Mouse (Mus musculus) layer of hippocampus, adult 18-20 months (tissue): ENCODE measurements around the gene Mapk8ip2. TPM values are rescaled to one million over a fixed set of nuclear protein-coding genes. Genes with fewer than 3 reads are reported as not detected.

ENCODE experiments used
- DNase-seq, 2 experiments: peaks; one replicate each; pipeline ENCODE4 v3.0.0; 2022; ENCODE audit warnings: low spot score in 2 of 2
- total RNA-seq, 2 experiments: library from RNA; stranded (reverse); gene quantifications; 2 replicates each; pipeline ENCODE4 v1.2.3; 2021

The Mapk8ip2 gene
- total RNA-seq, 2 experiments from 2014 or later: 266 to 269 TPM

DNA sequence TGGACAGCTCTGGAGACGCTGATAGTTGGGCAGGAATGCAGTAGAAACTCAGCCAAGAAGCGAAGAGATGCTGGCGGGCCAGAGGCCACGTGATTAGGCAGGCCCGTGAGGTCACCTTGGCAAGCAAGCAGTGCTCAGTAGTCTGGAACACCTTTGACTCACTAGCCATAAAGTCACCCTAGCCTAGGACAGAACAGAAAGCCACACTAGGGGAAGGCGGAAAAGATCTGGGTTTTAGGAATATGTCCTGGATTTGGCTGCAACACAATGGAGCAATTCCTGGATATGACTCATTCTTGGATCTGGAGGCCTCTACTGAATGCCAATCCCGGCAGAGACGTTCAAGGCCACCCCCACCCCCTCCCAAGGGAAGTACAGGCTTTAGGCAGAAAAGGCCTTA lies 26.9 kb downstream of the Mapk8ip2 start:
- no peak for DNase-seq

DNA sequence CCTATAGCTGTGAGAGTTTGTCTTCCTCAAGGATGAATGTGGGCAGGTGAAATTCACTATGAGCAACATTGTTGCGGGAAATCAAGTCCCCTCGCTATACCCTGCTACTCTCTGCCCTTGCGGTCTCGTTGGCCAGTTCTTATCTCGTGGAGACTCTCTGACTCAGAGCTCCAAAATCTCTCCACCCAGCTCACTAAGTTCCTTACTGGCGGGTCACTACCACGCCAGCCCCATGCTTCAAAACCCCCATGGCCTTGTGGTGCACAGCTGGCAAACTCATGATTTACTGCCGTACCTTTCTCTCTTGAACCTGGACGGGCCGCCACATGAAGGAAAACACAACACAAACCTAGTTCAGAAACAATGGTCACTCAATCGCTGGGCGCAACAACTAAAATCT lies 34.5 kb downstream of the Mapk8ip2 start:
- no peak for DNase-seq

DNA sequence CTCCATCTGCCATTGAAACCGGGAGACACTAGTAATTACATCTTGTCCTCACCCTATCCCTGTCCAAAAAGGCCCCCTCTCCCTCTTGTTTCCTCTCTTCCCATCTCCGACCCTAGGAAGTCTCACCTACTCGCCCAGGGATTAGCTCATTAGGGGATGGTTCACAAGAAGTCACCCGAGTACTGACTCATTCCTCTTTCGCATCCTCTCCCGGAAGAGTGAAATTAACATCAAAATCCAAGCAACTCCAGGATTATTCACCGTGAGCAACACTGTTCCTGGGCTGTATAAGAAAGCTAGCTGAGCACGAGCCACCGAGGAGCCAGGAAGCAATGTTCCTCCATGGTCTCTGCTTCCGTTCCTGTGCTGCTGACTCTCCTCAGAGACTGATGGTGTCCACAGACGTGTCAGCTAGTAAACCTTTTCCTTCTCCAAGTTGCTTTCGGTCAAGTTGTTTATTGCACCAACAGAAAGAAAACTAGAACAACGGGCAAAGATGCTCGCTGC lies 35.0 kb downstream of the Mapk8ip2 start:
- no peak for DNase-seq

DNA sequence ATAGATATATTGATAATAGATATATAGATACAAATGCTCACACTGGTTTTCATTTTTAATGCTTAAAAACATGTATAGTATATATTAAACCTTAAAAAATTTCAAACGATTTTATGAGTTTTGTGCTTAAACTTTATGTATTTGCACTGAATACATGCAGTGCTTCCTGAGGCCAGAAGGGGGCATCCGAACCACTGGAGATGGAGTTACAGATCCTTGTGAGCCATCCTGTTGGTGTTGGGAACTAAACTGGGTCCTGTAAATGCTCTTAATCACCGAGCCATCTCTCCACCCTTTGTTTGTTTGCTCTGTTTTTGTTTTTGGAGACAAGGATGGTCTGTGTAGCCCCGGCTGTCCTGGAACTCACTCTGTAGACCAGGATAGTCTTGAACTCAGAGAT lies 41.3 kb downstream of the Mapk8ip2 start:
- DNase-seq: no peak

DNA sequence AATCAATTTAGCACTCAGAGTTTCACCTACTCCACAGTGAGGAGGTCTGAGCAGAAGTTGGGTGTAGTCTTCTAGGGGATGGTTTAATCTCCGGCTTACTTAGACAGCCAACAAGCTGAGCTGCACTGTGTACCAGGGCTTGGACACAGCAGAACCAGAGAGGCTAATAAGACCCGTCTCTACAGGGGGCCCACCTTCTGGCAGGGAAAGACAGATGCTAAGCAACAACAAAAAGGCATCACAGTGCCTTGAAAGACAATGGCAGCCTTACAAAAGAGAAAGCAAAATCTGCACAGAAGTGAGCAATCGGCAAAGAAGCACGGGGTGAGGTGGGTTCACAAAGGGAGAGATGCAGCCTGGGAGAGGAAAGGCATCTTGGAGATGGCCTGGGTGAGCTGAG lies 42.4 kb downstream of the Mapk8ip2 start:
- DNase-seq: no peak

DNA sequence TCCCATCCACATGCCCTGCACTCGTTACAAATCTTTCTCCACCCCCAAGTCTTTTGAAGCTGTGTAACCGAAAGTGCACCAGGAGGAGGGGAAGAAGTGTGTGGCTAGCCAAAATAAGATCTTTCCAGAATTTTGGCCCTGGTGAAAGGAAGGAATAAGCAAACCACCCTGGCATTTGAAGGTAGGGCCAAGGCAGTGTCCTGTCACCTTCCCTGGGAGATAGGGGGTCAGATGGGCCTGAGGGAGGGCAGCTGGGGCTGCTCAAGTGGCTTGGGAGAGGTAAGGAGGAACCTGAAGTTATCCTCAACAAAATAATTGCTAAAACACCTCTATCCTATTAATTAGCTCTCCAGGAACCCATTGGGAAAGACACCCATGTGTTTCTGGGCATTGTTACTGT lies 43.1 kb downstream of the Mapk8ip2 start:
- DNase-seq: no peak

DNA sequence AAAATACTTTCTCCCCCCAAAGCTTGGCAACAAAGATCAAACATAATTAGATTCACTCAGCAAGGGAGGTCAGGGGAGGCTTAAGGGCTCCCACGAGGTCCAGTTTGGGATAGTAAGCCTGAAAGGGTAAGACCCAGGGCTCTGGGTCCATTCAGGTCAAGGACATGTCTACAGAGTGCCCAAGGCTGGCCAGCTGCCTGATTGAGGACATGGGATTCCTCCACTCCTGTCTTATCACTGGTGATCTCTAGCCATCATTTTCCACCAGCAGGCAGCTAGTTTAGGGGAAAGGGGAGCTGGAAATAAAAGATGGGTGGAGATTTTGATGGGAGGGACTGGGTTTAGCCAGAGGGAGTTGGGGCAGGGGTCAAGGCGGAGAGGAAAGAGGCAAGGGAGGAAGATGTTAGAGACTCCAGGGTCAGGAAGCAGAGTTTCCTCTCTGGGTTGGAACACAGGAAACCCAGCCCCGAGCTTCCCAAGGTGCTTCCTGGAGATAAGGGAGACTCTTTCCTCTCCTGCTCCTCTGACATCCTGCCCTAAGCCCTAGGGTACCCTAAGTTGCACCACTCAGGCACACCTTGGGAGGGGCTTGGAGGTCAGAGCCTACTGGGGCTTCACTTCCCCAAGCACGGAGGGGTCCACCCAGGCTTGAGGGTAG lies 43.8 kb downstream of the Mapk8ip2 start:
- DNase-seq: no peak

DNA sequence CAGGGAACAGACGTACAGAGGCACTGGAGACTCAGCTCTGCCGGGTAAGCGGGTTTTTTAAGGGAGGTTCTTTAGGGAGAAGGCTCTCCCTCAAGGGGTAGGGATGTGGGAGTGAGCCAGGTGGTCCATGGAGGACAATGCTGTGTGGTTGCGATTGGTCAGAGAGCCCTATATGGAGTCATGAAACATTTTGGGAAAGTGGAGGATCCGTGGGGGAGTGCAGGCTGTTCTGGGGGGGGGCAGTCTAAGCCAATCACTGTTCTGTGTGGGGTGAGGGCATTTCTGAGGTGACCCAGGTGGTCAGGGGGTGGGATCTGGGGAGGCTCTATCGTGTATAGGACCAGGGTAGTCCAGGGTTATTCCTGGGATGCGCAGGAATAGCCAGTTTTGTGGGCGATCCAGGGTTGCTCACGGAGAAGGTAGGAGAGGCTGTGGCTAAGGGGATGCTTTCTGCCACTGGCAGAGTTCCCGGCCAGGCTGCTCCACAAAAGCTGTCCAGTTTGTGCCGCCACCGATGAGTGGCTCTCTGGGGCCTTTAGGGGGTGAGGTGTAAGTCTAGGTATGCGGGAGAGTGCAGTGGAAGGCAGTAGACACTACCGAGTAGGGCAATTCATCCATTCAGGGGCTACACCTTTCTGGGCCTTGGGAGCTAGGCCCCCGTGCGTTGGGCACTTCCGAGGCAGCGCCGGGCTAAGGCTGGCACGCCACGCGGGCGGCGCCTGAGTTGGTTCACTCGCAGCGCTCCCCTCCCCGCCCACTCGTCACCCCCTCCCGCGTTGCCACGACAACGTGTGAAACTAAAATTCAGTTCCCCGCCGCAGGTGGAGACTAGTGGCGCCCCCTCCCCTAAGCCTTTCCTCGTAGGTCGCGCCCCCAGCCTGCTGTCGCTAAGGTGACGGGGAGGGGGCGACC lies 44.6 kb downstream of the Mapk8ip2 start:
- peak; percentile 81 to 87 for DNase-seq

DNA sequence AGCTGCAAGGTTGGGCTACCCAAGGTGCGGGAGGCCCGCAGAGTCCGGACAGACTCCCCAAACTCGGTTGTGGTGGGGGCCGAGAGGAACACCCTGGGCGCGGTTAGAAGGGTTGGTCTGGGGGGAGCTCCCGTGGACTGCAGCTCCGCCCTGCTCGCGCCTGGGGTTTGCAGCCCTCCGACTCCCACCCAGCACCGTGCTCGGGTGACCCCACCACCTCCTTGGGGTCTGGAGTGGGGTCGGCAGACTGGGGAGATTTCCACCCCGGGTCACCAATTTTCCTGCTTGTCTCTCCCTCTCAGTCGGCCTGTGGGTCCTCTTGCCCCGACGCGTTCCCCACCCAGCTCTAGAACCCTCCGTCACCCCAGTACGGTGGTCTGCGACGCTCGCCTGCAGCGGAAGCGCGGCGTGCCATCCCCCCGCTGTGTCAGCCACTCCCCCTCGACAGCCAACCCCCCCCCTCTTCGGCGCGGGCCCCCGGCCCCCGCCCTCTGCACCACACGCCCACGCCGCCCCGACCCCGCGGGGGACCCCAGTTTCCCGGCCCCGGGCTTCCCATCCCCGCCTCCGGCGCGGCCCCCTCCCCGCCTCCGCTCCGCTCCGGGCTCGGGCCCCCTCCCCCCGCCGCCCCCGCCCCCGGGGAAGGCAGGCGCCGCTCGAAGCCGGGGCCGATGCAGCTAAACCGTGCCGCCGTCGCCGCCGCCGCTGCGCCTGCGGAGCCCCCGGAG lies 45.4 kb downstream of the Mapk8ip2 start, which contains the start of gene Shank3:
Gene Shank3 (plus strand): TSS at position 663 of the 728 bp plus-strand sequence.
- DNase-seq: peak in 1 of 2 experiments; percentile 32

DNA sequence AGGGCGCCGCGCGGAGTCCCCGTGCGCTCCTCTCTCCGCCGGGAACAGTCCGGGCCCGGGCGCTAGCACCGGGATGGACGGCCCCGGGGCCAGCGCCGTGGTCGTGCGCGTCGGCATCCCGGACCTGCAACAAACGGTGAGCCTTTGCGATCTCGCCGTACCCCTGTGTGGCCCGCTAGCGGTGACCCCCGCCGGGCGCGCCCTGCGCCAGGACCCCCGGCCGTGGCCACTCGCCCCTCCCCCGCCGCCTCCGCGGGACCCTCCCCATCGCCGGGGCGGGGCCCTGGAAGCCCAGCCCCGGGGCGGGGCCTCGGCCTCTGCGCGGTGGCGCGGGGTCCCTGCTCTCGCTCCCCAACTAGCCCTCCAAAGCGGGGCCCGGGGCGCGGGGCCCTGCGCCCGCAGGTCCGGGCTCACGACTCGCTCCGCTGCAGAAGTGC lies 46.1 kb downstream of the Mapk8ip2 start:
- DNase-seq: peak in 1 of 2 experiments; percentile 62

DNA sequence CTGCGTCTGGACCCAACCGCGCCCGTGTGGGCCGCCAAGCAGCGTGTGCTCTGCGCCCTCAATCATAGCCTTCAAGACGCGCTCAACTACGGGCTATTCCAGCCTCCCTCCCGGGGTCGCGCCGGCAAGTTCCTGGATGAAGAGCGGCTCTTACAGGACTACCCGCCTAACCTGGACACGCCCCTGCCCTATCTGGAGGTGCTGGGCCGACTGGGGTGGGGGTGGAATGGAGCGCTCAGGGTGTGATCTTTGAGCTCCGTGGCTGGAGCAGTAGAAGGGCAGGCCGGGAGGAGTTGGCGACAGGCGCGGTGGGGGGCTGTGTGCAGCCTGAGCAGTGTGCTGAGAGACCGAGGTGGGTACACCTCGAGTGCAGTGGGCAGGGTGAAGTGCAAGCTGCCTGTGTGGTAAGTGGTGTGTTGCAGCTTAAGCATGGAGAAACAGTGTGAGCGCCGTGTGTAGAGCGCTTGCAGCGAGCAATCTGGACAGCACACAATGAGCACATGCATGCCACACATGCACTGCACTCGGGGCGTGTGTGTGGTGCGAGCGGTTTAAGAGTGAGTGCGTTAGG lies 46.6 kb downstream of the Mapk8ip2 start:
- peak in 1 of 2 experiments; percentile 41 for DNase-seq

DNA sequence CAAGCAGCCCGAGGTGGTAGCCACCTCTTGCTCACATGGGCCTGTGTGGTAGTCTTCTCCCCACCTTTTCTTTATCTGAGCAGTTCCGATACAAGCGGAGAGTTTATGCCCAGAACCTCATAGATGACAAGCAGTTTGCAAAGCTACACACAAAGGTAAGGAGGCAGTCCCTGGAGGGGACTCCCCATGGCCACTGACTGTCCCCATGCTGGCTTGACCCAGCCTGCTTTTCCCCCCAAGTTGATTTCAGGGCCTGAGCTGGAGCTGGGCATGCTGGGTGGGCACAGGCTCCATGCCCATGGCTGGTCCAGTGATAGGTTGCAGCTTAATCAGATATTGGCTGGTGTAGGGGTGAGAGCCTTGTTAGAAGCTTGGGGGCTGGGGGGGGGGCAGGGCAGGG lies 47.6 kb downstream of the Mapk8ip2 start:
- no peak for DNase-seq

DNA sequence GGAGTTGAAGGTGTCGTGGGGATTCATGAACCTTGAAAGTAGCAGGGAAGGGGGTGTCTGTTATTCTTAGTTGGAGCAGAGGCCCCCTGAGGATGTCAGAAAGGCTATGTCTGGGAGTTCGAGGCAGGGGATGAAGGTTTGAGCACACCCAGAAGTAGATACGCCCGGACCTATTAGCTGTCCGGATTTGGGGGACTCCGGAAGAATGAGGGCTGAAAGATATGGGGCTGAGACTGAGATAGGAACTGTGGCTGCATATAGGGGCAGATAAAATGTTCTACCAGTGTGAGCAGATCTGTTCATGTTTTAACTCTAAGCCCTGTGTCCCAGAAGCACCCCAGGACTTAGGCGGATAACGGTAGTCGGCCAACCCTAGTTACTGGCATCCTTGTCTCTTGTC lies 51.1 kb downstream of the Mapk8ip2 start:
- no peak for DNase-seq

DNA sequence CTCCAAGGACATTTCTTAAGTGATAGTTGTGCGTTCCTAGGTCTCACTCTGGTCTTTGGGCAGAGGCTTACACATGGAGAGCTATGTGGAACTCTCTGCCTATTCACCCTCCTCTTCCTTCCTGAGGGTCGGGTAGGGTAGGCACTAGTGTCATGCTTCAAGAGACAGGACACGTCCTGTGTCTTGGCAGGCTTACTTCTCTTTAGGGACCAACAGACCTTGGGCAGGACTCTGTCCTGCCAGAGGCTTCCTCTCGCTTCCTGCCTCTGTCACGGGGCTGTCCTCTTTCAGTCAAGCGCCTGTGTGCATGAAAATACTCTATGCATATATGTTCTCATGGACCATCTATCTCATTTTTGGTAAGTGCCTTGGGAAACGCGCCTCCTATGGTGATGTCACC lies 54.0 kb downstream of the Mapk8ip2 start:
- DNase-seq: no peak

DNA sequence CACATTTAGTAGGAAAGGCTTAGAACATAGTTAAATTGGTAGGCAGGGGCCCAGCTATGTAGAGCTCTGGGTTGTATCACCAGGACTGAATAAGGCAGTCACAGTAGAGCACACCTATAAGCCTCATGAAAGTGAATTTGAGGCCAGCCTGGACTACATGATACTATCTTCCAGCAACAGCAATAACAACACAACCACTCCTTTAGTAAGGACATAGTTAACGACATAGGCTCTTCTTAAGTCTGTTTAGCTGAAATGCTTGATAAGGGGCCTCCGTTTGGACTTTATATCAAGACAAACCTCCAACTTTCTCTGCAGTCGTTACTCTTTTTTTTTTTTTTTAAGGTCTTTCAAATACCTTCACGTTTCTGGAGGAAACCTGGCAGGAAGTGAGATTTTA lies 59.0 kb downstream of the Mapk8ip2 start:
- no peak for DNase-seq

Other genes starting within 250 kb of the Mapk8ip2 start
- 100 to 1,000 TPM; 157 to 166 TPM for gene Ppp6r2, start 242.4 kb upstream of the Mapk8ip2 start, total RNA-seq
- 100 to 1,000 TPM; 304 to 307 TPM for gene Sbf1, start 138.6 kb upstream of the Mapk8ip2 start, total RNA-seq
- not detected for gene Adm2, start 131.2 kb upstream of the Mapk8ip2 start, total RNA-seq
- gene Miox, start 119.5 kb upstream of the Mapk8ip2 start, total RNA-seq: not detected
- gene Lmf2, start 98.3 kb upstream of the Mapk8ip2 start, total RNA-seq: 10 to 100 TPM; 16.6 to 18.6 TPM
- 100 to 1,000 TPM; 101 to 103 TPM for gene Ncaph2, start 98.2 kb upstream of the Mapk8ip2 start, total RNA-seq
- gene Sco2, start 80.1 kb upstream of the Mapk8ip2 start, total RNA-seq: 10 to 100 TPM; 28.1 to 34.0 TPM
- gene Tymp, start 76.9 kb upstream of the Mapk8ip2 start, total RNA-seq: 1 to 10 TPM; 1.4 to 1.5 TPM
- 1 to 10 TPM; 3.2 to 4.3 TPM for gene Odf3b, start 74.6 kb upstream of the Mapk8ip2 start, total RNA-seq
- gene Klhdc7b, start 69.0 kb upstream of the Mapk8ip2 start, total RNA-seq: under 1 TPM; 0.32 to 0.51 TPM
- not detected for gene Syce3, start 43.4 kb upstream of the Mapk8ip2 start, total RNA-seq
- 1 to 10 TPM; 1.2 to 2.2 TPM for gene Cpt1b, start 28.1 kb upstream of the Mapk8ip2 start, total RNA-seq
- gene C730034F03Rik, start 24.3 kb upstream of the Mapk8ip2 start, total RNA-seq: 1 to 10 TPM; 2.2 to 3.4 TPM
- gene Gm44502, start 24.2 kb upstream of the Mapk8ip2 start, total RNA-seq: under 1 TPM in 1 of 2 experiments, not detected in 1; 0.42 TPM
- 10 to 100 TPM; 40.5 to 41.1 TPM for gene Chkb, start 24.0 kb upstream of the Mapk8ip2 start, total RNA-seq
- gene Arsa, start 23.5 kb downstream of the Mapk8ip2 start, total RNA-seq: 10 to 100 TPM; 28.1 to 29.6 TPM
- 100 to 1,000 TPM; 232 to 243 TPM for gene Shank3, start 45.7 kb downstream of the Mapk8ip2 start, total RNA-seq
- gene Acr, start 114.4 kb downstream of the Mapk8ip2 start, total RNA-seq: 1 to 10 TPM in 1 of 2 experiments, under 1 TPM in 1; 0.66 to 1.0 TPM
- 10 to 100 TPM; 25.9 to 28.6 TPM for gene Rabl2, start 138.0 kb downstream of the Mapk8ip2 start, total RNA-seq